Mouse (Mus musculus): Measurements from ENCODE around the gene Gucy1b1. TPM values are rescaled to one million over a fixed set of nuclear protein-coding genes. Genes with fewer than 3 reads are reported as not detected.

Gene Gucy1b1
- total RNA-seq, 2 experiments from 2014 or later = 3.8 TPM

DNA sequence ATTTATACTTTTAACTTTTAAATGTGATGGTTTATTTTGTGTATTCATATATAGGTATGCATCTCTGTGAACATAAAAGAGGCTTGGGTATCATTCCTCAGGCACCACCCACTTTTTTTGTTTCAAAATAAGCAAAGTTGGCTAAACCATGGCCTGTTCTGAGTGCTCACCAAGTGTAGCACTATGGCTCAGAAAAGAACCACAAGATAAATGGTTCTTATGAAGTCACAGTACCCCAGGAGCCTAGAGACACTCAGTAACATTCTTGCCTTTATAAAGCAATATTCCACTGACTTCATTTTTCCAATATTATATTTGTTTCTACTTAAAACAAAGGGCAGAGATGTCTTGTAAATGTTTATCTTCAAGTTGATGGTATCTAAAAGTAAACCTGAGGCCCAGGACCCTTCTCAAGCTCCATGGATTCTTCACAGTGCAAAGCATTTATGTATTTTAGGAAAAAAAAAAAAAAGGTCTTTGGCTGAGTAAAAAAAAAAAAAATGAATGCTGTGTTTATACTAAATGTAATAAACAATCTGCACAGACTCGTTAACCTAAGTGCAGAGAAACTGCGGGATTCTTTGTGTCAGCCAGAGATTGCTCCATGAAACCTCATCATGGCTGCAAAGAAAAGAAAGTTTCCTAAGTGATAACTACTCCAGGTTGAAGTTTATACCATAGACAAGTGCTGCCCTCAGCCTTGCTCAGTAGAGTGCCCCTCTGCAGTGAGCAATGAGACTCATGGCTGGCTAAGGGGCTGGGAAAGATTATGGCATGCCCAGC lies 38.0 kb downstream of the Gucy1b1 start:
- no peak for DNase-seq

GRCm38 (mm10) chr3:82030008-82030748 lies 44.3 kb downstream of the Gucy1b1 start:
- no peak for DNase-seq

DNA sequence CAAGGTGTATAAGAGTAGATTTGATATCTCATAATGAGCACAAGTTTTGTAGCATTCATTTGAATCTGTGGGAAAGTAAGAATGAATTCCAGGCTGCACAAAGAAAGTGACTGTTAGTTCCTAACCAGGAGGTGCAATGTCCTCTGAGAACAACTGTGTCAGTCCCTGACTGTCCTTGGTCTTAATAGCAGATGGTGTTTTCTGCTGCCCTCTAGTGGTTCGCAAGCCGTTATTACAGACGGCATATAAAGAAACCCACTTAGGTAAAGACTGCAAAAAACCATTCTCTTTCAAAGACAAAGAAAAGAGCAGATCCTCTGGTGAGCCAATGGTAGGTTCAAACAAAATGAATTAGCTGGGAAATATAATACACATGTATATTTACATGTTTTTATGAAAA lies 45.3 kb downstream of the Gucy1b1 start:
- no peak for DNase-seq

- DNase-seq = no peak
Observed at GRCm38 (mm10) chr3:82027286-82027685, 47.2 kb downstream of the Gucy1b1 start.

DNA sequence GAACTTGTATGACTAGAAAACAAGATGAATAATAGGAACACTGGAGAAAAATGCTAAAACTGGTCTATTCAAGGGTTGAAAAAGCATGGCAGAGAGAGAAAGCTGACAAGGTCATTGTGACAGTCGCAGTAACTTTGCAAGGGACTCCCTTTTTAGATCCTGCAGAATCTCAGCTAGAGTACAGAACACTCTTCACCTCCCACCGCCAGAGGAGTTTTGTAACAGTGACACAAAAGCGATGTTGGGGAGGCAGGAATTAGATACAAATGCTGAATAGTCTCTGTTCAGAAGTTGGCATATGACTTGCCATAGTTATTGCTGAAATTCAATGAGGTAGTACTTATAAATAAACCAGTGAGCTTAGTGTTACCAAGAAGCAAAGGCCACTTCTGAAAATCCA lies 51.4 kb downstream of the Gucy1b1 start:
- DNase-seq = no peak

GRCm38 (mm10) chr3:82022421-82022920 lies 52.0 kb downstream of the Gucy1b1 start:
- DNase-seq = no peak

DNA sequence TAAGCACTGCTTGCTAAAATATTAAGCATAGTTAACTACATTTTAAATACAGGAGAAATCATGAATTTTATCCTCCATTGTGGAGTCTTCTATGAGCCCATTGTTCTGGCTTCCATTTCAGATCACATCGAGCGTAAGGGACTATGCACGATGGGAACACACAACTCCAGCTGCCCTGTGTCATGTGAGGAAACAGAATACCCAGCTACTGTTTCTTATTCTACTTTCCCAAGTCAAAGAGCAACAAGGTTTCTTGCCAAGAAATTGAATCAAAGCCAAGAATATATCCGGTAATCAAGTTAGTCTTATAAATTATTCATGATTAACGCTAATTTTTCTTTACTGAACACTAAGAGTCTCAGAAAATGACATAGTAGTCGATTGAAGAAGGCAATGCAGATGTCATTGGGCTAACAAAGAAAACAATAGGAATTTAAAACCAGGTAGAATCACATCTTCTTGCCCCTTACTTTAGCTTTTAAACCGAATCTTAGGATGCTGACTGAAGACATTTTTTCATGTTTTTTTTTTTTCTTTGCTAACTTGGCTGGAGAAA lies 60.3 kb downstream of the Gucy1b1 start:
- DNase-seq = no peak

DNA sequence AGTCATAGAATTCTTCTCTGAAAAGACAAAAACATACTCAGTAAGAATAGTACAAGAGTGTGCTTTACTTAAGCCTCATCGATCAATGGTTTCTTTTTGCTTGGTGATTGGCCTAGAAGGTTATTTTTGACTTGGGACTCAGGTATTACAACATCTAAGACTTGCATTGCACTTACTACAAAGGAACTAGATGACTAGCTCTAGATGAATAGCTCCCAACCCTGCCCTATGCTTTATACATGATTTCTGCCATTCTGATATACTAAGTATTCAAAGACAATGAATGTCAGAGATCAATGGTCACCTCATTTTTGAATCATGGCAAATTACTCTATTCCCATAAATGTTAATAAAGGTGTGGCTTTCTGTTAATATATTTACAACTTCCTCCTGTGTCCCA lies 67.5 kb downstream of the Gucy1b1 start:
- no peak for DNase-seq

DNA sequence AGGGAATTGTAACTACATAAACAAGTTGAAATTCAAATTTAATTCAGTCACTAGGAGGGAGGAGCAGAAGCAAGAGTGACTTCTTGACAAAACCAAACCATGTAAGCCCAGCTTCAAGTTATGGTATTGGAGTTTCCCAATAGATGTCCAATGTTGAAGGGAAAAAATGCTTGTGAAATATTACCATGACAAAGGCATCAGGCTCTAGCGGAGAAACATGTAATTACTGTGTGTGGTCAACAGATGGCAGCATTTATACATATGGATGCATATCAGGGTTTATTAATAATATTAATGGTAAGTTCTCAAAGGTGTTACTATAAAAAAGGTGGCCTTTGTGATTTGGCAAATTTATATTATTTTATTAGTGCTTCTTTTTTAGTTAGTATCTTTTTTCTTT lies 78.5 kb downstream of the Gucy1b1 start:
- no peak for DNase-seq

DNA sequence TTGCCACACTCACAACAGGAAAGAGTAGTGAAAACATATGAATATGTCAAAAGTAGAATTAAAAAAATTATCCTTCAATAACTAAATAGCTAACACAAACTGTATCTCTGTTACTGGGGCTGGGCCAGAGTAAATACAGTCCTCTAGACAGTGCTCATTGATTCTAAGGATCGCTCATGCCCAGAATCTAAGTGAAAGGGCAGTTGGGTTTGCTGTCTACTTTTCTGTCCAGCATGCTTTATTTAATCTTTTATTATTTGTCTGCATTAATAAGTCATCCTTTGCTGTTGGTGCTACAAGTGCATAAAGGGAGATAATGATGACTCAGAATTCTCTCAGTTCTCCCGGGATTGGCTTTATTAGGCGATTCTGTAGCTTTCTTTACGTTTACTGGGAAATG lies 79.1 kb downstream of the Gucy1b1 start:
- DNase-seq = no peak

GRCm38 (mm10) chr3:81990531-81990930 lies 84.0 kb downstream of the Gucy1b1 start:
- DNase-seq = no peak

- DNase-seq = no peak
Observed at GRCm38 (mm10) chr3:81989692-81990141, 84.8 kb downstream of the Gucy1b1 start.

DNA sequence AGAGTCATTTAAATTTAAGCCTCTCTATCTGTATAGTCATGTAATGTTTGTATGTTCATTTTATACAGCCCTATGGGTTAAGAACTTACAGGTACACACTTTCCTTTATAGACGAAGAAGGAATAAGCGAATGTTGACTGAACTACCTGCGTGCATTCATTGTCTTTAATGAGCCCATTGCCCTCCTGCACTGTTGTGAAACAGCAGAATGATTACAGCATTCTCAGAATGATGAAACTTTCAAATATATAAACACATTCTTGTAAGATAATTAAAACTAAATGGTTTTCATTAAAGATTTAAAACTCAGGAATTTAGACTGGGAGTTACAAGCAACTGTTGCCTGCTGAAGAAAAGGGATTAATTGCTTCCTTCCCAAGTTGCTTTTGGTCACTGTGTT lies 86.9 kb downstream of the Gucy1b1 start:
- DNase-seq = no peak

DNA sequence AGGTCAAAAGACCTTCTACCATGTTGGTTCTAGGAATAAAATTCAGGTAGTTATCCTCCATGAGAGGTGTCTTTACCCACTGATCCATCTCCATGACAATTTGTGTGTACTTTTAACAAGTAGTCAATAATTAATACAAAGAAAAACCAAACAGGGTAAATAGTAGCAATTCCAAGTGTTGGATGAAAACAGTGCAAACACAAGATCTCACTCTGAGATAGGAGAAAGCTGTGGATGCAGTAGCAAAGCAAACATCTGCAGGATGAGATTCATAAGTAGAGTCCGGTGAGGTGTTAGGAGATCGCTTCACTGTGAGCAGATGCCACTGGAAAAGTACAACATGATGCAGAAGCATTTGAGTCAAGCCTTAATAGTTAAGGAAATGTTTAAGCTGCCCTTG lies 88.4 kb downstream of the Gucy1b1 start:
- DNase-seq = no peak

DNA sequence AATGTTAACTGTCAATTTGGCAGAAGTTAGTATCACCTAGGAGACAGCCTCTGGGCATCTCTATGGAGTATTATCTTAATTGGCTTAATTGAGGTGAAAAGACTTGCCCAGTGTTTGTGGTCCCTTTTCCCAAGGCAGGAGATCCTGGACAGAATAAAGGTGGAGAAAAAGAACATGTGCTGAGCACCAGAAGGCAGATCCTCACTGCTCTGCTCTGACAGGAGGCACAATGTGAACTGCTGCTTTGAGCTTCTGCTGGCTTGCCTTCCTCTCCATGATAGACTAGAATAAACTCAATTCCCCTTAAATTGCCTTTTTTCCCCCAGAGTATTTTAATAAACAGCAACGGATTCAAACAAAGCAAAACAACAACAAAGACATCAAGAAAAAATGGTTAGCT lies 89.4 kb downstream of the Gucy1b1 start:
- DNase-seq = no peak

DNA sequence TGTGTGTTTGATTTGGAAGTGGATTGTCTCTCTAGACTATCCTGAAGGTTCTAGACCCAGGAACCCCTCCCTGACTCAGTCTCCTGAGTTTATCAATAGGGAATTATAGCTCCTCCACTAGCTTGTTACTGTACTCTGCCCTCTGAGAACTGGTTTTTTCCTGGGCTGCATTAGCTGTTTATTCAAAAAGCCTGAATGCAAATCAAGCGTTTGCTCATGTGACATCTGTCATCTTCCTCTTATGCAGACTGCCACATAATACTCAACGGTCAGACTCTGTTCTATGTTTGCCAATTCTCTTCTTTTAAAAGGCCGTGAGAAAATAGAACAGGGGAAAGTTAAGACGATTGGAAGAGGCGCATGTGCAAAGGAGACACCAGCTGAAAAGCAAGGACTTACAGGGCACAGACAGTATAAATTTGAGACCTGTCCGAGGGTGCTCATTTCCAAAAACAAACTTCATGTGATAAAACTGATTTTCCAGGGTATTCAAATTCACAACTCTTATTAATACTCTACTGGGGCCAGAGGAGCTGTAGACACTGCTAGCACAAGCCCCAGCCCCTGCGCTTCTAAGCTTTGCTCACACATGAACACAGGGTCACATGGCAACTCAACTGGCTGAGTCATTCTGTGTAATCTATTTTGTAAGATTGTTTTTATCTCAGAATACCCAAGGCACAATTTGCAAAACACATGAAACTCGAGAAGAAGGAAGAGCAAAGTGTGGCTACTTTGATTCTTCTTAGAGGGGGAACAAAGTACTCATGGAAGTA lies 91.2 kb downstream of the Gucy1b1 start:
- DNase-seq = no peak

Small RNA genes lying within 50 kb of the gene (microRNA-seq; reads per million reads assigned to microRNA genes)
- 0 to 0.26 reads per million in 2 experiments for gene Mir7010 (ENCODE audit: borderline replicate concordance in 2 of 2)

Other genes starting within 250 kb of the Gucy1b1 start
- 1 to 10 TPM; 3.6 to 4.6 TPM for gene Ctso, start 142.1 kb downstream of the Gucy1b1 start, total RNA-seq (2021)
- not detected for gene Tdo2, start 98.5 kb downstream of the Gucy1b1 start, total RNA-seq (2021)
- gene Asic5, start 92.4 kb downstream of the Gucy1b1 start, total RNA-seq (2021) = not detected
- gene Gucy1a1, start 71.1 kb upstream of the Gucy1b1 start, total RNA-seq (2021) = 1 to 10 TPM; 5.9 to 7.0 TPM